Mouse (Mus musculus) lung, postnatal 36 days (tissue): ENCODE results near the gene Yif1b.

ENCODE experiments used
- DNase-seq: peaks from one replicate; pipeline ENCODE4 v3.0.0; 2022; ENCODE audit warnings: mixed read lengths

Gene Yif1b

DNA sequence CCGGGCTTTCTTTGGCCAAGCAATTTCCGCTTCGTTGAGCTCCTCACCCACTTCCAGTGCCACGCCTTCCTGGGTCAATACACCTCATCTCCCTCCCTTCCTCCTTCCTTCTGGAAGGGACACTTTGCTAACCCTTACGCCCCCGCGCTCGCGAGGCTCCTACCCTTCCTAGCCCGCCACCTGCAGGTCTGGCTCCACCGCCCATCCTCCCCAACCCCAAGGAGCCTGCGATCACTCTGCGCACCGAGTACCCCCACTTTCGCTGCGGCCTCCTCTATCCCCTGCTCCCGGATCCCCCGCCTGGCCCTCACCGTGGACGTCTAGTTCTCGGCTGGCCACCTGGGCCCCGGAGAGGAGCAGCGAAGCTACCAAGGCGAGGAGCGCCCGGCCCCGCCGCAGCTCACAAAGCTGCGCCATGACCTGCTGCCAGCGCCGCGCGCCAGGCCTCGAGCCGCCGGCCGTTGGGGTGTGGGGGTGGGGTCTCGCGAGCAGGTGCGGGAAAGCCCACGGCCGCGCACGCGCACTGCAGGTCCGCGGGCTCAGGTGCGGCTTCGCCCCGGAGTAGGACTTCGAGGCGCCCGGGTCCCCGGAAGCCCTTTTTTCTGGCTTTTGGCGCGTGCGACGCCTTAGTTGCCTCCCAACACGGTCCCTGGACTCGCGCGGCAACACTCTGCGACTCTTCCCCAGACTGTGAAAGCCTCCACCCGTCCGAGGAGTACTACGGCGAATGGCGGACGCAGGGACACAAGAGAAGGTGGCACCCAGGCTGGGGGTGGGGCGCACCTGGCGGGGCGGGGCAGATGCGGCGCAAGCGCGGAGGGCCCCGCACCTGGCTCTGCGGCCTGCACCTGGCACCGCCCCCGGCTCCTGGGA, 43.3 kb downstream of the Yif1b start, which contains the start of gene Spint2:
TSS of gene Spint2 (minus strand) at position 712 of the 873 bp plus-strand sequence.
- peak; percentile 88 for DNase-seq

GRCm38 (mm10) chr7:29282074-29282554, 44.0 kb downstream of the Yif1b start:
- DNase-seq, result no peak

DNA sequence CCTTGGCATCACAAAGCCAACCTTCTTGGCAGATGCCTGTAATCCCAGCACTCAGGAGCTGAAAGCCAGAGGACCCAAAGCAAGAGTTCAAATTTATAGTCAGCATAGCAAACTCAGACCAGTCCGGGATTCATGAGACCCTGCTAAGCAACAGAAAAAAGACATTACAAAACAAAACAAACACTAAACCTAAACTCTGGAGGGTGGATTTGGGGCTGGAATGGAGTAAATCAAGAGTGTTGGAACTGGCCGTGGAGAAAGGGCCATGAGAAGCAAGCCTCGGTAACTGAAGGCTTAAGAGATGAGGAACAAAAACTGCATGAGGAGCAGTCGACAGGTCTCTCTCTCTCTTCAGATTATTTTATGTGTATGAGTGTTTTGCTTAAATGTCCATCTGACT, 45.7 kb downstream of the Yif1b start:
- DNase-seq, result no peak

GRCm38 (mm10) chr7:29284523-29284922, 46.4 kb downstream of the Yif1b start:
- no peak for DNase-seq

- no peak for DNase-seq
These were observed 49.4 kb downstream of the Yif1b start for GRCm38 (mm10) chr7:29287481-29287880.

GRCm38 (mm10) chr7:29288079-29288478, 50.0 kb downstream of the Yif1b start:
- peak; percentile 65 for DNase-seq

DNA sequence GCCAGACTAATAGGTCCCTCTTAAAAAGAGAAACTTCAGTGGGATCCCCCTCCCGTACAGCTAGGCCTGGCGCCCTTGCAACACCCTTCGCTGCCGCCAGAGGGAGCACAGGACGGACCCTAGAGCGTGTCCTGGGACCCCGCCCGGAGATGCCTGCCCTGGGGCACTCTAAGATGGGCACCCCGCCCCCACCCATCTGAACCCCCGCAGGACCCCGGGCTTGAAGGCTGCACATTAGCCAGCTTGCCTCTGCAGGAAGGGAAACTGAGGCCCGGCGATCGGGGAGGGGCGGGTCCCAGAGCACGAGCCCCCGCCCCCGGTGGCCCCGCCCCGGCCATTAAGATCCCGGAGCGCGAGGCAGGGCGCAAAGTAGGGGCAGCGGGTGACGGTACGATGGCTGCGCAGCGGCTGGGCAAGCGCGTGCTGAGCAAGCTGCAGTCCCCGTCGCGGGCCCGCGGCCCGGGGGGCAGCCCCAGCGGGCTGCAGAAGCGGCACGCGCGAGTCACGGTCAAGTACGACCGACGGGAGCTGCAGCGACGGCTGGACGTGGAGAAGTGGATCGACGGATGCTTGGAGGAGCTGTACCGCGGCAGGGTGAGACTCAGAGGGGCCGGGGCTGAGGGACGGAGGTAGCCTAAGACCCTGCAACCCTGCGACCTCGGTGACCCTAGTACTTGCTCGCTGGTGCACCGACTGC, 51.0 kb downstream of the Yif1b start, which contains the start of gene Ppp1r14a:
TSS of gene Ppp1r14a (plus strand) at position 367 of the 697 bp plus-strand sequence.
- peak; percentile 86 for DNase-seq

DNA sequence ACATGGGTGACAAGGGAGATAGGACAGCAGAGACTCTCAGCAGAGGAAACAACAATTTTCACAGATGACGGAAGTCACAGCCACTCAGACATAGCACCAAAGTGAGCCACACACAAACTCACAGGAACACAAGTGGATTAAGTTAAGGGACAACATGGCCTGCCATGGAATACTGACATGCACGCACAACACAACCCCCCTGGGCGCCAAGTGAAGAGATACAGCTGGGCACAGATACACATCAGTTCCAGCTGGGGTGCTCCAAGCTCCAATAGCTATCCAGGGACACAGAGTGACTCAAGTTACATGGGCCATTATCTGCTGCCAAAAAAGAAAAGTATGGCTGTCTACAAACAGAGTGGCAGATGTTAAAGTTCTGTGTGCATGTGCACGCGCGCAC, 51.7 kb downstream of the Yif1b start:
- peak; percentile 88 for DNase-seq

GRCm38 (mm10) chr7:29290691-29291485, 52.8 kb downstream of the Yif1b start:
- no peak for DNase-seq

DNA sequence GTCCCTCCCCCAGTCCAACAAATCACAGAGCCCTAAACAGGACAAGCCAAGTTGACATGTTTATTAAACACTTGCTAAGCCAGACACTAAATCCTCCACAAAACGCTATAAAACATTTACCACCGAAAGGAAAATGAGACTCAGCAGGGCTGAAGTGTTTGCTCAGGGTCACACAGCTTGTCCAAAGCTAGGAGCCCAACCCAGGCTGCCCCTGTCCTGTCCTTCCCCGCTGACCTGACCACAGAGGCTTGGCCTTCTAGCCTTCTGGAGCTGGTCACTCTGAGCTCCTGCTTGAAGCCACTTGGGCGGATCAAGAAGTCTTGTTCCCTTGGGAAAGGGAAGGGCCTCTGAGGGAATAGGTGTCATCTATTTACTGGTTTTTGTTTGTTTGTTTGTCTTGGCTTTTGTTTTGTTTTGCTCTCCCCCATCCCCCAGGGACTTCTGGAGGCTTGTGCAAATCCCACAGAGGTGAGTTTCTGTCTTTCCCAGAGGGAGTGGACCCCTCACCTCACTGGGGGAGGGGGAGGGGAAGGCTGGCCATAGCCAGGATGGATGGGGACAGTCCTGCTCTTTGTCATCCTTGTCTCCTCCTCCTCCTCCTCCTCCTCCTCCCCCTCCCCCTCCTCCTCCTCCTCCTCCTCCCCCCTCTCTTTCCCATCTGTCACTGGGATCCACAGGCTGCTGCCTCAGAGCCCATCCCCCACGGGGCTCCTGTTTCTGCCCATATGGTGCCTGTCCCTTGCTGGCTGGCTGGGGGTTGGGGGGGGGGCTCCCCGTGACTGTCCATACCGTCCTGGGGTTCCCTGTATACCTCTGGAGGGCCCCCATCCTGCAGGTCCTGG, 53.7 kb downstream of the Yif1b start:
- DNase-seq, result no peak

GRCm38 (mm10) chr7:29292458-29293098, 54.4 kb downstream of the Yif1b start:
- DNase-seq, result no peak

GRCm38 (mm10) chr7:29293131-29294065, 55.3 kb downstream of the Yif1b start:
- peak; percentile 77 for DNase-seq

DNA sequence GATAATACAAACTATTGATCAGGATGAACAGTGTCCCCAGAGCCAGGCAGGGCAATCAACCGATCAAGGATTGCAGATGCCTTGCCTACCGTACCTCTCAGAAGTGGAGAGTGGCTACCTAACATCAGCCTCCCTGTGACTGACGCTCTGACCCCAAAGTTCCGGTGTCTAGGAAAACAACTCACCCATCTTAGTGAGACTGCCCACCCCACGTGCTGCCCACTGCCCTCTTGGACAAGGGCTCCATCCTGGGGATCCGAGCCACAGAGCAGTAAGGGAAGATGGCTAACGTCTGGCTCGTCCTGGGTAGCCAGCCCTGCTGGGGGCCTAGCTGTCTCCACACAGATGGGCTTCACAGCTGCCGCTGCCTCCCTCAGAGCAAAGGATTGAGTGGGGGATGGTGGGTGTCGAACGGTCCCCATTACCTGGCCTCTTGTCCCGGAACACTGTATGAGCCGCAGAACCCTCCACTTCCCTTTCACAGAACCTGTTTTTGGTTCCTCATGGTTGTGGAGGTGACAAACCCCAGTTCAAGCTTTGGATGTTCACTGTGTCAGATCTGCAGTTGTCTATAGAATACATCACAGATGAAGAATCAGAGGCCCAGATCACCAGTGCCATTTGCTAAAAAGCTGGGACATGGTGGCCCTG, 56.1 kb downstream of the Yif1b start:
- DNase-seq, result no peak

DNA sequence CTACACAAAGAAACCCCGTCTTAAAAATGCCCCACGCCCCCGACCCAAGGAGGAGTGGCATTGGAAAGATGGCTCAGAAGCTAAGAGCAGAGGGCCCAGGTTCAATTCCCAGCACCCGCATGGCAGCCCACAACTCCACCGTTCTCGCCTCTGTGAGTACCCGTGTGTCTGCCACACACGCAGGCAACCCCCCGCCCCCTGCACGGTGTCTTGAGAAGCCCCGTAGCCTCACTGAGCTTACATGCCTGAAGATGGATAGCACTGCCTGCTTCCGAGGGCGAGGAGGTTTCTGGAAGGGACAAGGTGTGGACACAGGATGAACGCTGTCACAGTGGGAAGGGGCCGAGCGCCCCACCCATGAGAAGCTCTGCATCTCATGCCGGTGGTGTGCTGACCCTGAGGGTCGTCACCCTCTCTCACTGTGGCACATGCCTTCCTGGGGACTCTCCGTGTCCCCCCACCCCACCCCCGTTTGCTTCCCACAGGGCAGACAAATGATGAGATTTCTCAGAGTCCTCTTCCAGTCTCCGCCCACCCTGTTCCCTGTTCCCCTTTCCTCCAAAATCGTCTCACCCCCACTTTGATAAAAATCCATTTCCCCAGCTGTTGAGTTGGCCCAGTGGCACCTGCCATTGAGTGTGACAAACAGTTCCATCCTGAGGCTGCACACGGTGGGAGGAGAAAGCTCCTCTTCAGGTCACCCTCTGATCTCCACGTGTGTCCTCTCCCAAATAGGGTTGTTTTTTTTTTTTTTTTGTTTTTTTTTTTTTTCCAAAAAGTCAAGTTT, 57.9 kb downstream of the Yif1b start:
- no peak for DNase-seq

- peak; percentile 90 for DNase-seq
These were observed 58.9 kb downstream of the Yif1b start for GRCm38 (mm10) chr7:29296998-29297397.
